Mouse (Mus musculus) liver, embryonic 14.5 days (tissue): ENCODE data around the gene Fitm2. TPM values are rescaled to one million over a fixed set of nuclear protein-coding genes. Genes with fewer than 3 reads are reported as not detected.

Experiments
- ATAC-seq: fragments of 200-750 bp; cut with Nextera tagmentation; 2 replicates; pipeline ENCODE4 v1.8.0; 2017; ENCODE audit warnings: moderate number of reproducible peaks, mild to moderate bottlenecking, moderate library complexity; ENCODE audit not compliant: insufficient read depth
- DNase-seq, 3 experiments: peaks; one replicate each; pipeline ENCODE4 v3.0.0-alpha.2; 2012 to 2013; ENCODE audit warnings: low read depth in 3 of 3, low spot score in 3 of 3
- H3K27ac ChIP-seq: fragments of 300-500 bp; sonication (generic); 2 replicates; pipeline ENCODE4 v1.5.1; 2014; ENCODE audit warnings: moderate library complexity, mild to moderate bottlenecking, control low read depth, inconsistent platforms
- H3K27me3 ChIP-seq: fragments of 300-500 bp; sonication (generic); 2 replicates; pipeline ENCODE4 v1.6.1; 2014; ENCODE audit warnings: mild to moderate bottlenecking, low read length, moderate library complexity; ENCODE audit not compliant: control insufficient read depth, insufficient read depth
- H3K36me3 ChIP-seq: fragments of 300-500 bp; sonication (generic); replicated peaks from 2 replicates; pipeline ENCODE4 v1.6.1; 2014; ENCODE audit warnings: low read depth; ENCODE audit not compliant: control insufficient read depth, insufficient read depth
- H3K4me1 ChIP-seq, 2 experiments: fragments of 200-500 bp in 1 of 2; fragments of 300-500 bp in 1 of 2; sonication (generic) in 1 of 2; replicated peaks; 2 replicates each; pipeline ENCODE4 v1.6.1; 2012 to 2014; ENCODE audit warnings: antibody characterized with exemption in 1 of 2, inconsistent platforms in 1 of 2, low read length in 1 of 2; ENCODE audit not compliant: control insufficient read depth in 2 of 2, insufficient read depth in 2 of 2
- H3K4me2 ChIP-seq: fragments of 300-500 bp; sonication (generic); 2 replicates; pipeline ENCODE4 v1.6.1; 2014; ENCODE audit warnings: low read depth, mild to moderate bottlenecking, control low read depth, moderate library complexity
- H3K4me3 ChIP-seq, 2 experiments: fragments of 200-500 bp in 1 of 2; fragments of 300-500 bp in 1 of 2; sonication (generic) in 1 of 2; 2 replicates each; pipeline ENCODE4 v1.5.1; 2012 to 2014; ENCODE audit warnings: low read depth in 2 of 2, low read length in 2 of 2, mild to moderate bottlenecking in 2 of 2, control low read depth in 1 of 2, inconsistent platforms in 1 of 2, moderate library complexity in 1 of 2; ENCODE audit not compliant: insufficient read depth in 1 of 2
- H3K9ac ChIP-seq: fragments of 300-500 bp; sonication (generic); replicated peaks from 2 replicates; pipeline ENCODE4 v1.6.1; 2014; ENCODE audit warnings: mild to moderate bottlenecking, control low read depth, moderate library complexity
- H3K9me3 ChIP-seq: fragments of 300-500 bp; sonication (generic); 2 replicates; pipeline ENCODE4 v1.6.1; 2016; ENCODE audit warnings: low read length, mixed read lengths; ENCODE audit not compliant: control insufficient read depth
- CTCF ChIP-seq: IDR thresholded peaks from 2 replicates; pipeline ENCODE4 v1.5.1; 2016; ENCODE audit warnings: antibody characterized with exemption, low read depth, control low read depth
- EP300 ChIP-seq: IDR thresholded peaks from 2 replicates; pipeline ENCODE4 v1.6.1; 2016; ENCODE audit warnings: antibody characterized with exemption, low read depth
- WGBS: fragments of 180-500 bp; shearing (Covaris S2); extraction: QIAGEN DNeasy Blood & Tissue Kit; methylation state at CpG from one replicate; pipeline ENCODE4 v1.1.7; 2014; ENCODE audit not compliant: insufficient replicate concordance; 5-methylcytosine and 5-hydroxymethylcytosine counted together
- polyA plus RNA-seq, 2 experiments: library from polyadenylated mRNA; depleted of rRNA in 1 of 2; stranded (reverse) in 1 of 2; unstranded in 1 of 2; fragments of >200 nt; fragmentation: Nextera tagmentation in 1 of 2; extraction: Ambion mirVana in 1 of 2; gene quantifications; 2 replicates each; pipeline versions ENCODE4 v1.2.1 to v1.2.3; 2012 to 2014

Fitm2 gene
- polyA plus RNA-seq, 2 experiments, result 1.9 to 3.1 TPM

DNA sequence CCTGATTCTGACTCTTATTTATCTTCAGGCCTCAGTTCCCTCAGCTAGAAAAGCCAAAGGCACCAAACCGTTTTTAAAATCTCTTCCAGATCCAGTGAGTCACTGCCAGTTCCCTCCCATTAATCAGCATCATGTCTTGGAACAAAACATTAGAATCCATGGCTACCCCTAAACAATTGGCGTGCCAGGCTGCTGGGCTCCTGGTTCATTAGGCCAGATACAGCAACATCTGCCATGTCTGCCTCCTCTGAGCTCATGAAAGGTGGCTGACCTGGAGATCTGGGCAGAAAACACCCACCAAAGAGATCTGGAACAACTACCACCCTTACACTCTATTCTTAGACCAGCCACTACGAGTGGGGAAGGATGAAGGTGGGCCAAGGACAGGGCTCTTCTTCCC lies 1.3 kb downstream of the Fitm2 start:
- WGBS, result 79% methylated on average over 3 of the region's 3 CpGs
- Histone ChIP-seq H3K27me3 (no peaks in the 10 kb centered on the region), H3K4me2 (peak overlapping the region; percentile 92), H3K36me3 (0 out of 2 replicates have a peak, but pooled peaks cover 2% of the 10 kb centered on the region), H3K9ac (peak overlapping the region; percentile 84), H3K4me3 (peak overlapping the region; percentile 75 to 92), H3K27ac (no peak overlapping the region), H3K4me1 (peaks cover 6 to 8% of the 10 kb centered on the region in 2 experiments), H3K9me3 (no peaks in the 10 kb centered on the region)
- no peak for ATAC-seq
- no peak for TF ChIP-seq EP300
- TF ChIP-seq CTCF, result no peak
- no peak for DNase-seq

DNA sequence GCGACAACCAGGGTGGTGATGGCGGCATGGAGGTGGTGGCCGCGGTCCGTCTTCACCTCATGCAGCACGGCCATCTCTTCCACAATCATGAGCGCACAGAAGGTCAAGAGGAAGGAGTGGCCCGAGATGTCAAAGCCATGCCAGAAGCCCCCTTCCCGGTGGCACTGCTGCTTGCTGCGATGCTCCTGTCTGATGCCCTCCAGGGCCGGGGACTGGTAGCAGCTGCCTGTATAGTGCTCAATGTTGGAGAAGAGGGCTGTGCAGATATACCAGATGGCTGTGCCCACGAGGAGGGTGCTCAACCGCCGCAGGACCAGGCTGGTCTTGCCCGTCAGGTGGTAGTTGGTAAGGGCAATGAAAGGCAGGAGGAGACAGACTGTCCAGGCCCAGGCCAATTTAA lies 2.7 kb downstream of the Fitm2 start:
- no peak for ATAC-seq
- no peaks in the 10 kb centered on the region for H3K9me3 ChIP-seq
- H3K9ac ChIP-seq, result no peak overlapping the region
- H3K4me1 ChIP-seq, result peaks cover 6 to 8% of the 10 kb centered on the region in 2 experiments
- no peak for DNase-seq
- H3K27me3 ChIP-seq, result no peaks in the 10 kb centered on the region
- no peak overlapping the region for H3K4me2 ChIP-seq
- H3K4me3 ChIP-seq, result no peak overlapping the region
- 87% methylated on average over 15 of the region's 15 CpGs for WGBS
- TF ChIP-seq CTCF (no peak), EP300 (no peak)
- H3K36me3 ChIP-seq, result 0 out of 2 replicates have a peak, but pooled peaks cover 2% of the 10 kb centered on the region
- no peak overlapping the region for H3K27ac ChIP-seq

DNA sequence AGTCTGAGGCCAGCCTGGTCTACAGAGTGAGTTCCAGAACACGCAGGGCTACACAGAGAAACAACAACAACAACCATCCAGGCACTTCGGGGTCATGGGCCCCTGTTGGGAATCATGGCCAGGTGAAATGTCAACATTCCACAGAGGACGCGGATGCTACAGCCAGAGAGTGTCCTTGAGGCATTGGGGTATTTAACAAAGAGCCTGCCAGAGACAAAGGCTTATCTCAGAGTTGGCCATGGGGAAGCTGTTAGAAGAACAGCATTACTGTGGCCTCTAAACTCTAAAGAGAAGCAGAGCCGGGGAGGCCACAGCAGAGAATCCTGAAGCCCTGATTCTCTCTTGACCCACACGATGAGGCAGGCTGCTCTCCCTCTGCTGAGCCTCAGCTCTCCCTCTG lies 3.6 kb downstream of the Fitm2 start:
- 0 out of 2 replicates have a peak, but pooled peaks cover 2% of the 10 kb centered on the region for H3K36me3 ChIP-seq
- WGBS, result 72% methylated on average over 6 of the region's 6 CpGs
- no peak overlapping the region for H3K4me3 ChIP-seq
- H3K27me3 ChIP-seq, result no peaks in the 10 kb centered on the region
- no peak for DNase-seq
- TF ChIP-seq CTCF, result no peak
- H3K9ac ChIP-seq, result no peak overlapping the region
- no peaks in the 10 kb centered on the region for H3K9me3 ChIP-seq
- H3K4me1 ChIP-seq, result peaks cover 6 to 8% of the 10 kb centered on the region in 2 experiments
- H3K27ac ChIP-seq, result no peak overlapping the region
- no peak for ATAC-seq
- no peak overlapping the region for H3K4me2 ChIP-seq

DNA sequence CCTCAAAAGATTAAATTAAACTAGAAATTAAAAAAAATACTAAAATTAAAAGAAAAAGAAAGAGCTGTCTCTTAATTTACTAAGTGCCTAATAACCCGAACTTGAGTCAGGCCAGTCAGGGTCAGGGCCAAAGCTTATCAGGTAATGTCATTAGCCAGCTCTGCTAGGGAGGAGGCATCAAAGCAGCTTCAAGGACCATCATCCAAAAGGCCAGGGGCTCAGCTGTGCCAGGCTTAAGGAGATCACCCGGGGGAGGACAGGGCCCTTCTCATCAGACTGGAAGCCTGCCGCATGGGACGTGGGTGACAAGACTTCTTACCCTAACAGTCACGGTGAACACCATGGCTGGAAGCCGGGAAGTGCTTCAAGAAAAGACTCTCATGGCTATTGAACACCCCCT lies 4.8 kb downstream of the Fitm2 start:
- DNase-seq, result no peak
- H3K9ac ChIP-seq, result no peak overlapping the region
- no peaks in the 10 kb centered on the region for H3K27me3 ChIP-seq
- no peak overlapping the region for H3K4me2 ChIP-seq
- H3K4me3 ChIP-seq, result no peak overlapping the region
- TF ChIP-seq CTCF (no peak), EP300 (no peak)
- no peak for ATAC-seq
- 0 out of 2 replicates have a peak, but pooled peaks cover 2% of the 10 kb centered on the region for H3K36me3 ChIP-seq
- H3K27ac ChIP-seq, result no peak overlapping the region
- peaks cover 6 to 8% of the 10 kb centered on the region in 2 experiments for H3K4me1 ChIP-seq
- H3K9me3 ChIP-seq, result no peaks in the 10 kb centered on the region
- 82% methylated on average over 6 of the region's 6 CpGs for WGBS

DNA sequence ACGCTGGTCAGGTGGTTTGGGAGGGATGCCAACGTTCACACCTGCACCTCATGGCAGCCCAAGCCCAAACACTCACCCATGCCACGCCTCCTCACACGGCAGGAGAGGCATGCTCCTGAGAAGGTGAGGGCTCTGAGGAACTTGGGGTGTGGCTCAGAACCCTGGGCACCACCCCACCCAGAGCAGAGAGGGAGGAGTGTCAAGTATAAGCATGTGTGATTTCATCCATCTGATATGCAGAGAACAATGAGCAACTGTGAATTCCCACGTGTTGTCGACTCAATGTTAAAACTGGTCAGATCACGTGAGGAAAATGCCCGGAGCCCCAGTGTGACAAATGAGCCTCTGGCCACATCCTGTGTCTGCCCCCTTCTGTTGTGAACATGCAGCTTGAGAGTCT lies 5.7 kb downstream of the Fitm2 start:
- ATAC-seq, result no peak
- 52% methylated on average over 8 of the region's 8 CpGs for WGBS

More for the DNA sequence above, 5.7 kb downstream of the Fitm2 start:
- Histone ChIP-seq H3K4me2 (no peak overlapping the region), H3K4me3 (no peak overlapping the region), H3K9me3 (no peaks in the 10 kb centered on the region), H3K4me1 (peaks cover 6 to 8% of the 10 kb centered on the region in 2 experiments), H3K36me3 (0 out of 2 replicates have a peak, but pooled peaks cover 2% of the 10 kb centered on the region), H3K27me3 (no peaks in the 10 kb centered on the region), H3K9ac (no peak overlapping the region), H3K27ac (no peak overlapping the region)
- no peak for TF ChIP-seq EP300
- no peak for TF ChIP-seq CTCF
- DNase-seq, result no peak
